Mouse (Mus musculus): ENCODE results near the gene Lmntd1. TPM values are rescaled to one million over a fixed set of nuclear protein-coding genes. Genes with fewer than 3 reads are reported as not detected.
A peak's percentile ranks its signal among the peaks of the same experiment; 100 is the strongest.

The Lmntd1 gene
- polyA plus RNA-seq, 2 experiments, result 0.79 to 0.88 TPM

- Histone ChIP-seq H3K27me3 (ENCODE audit: control insufficient read depth, insufficient read depth, low read length) (no peaks in the 10 kb centered on the region), H3K9ac (ENCODE audit: low read depth, low read length, severe bottlenecking) (no peak overlapping the region), H3K4me2 (replicated peaks; ENCODE audit: low read depth, low read length, severe bottlenecking) (no peak overlapping the region), H3K4me3 (replicated peaks; ENCODE audit: low read length) (no peak overlapping the region), H3K27ac (replicated peaks; ENCODE audit: low read depth, low read length) (no peak overlapping the region), H3K36me3 (ENCODE audit: control insufficient read depth, insufficient read depth, low read length) (no peaks in the 10 kb centered on the region), H3K9me3 (ENCODE audit: control insufficient read depth, low read length) (no peaks in the 10 kb centered on the region), H3K4me1 (ENCODE audit: control insufficient read depth, insufficient read depth, low read length) (no peaks in the 10 kb centered on the region)
- 96% methylated on average over 3 of the region's 3 CpGs for WGBS
- DNase-seq (ENCODE audit: low spot score), result no peak
- no peak for ATAC-seq (ENCODE audit: low FRiP score, low read depth)
- no peak for TF ChIP-seq POLR2A (IDR thresholded peaks at IDR 0.05; ENCODE audit: borderline replicate concordance, extremely low read depth, insufficient read depth, insufficient read length)
Measured at GRCm38 (mm10) chr6:145552817-145553216, 61.3 kb downstream of the Lmntd1 start.

- H3K27ac ChIP-seq (replicated peaks; ENCODE audit: low read depth, low read length), result no peak overlapping the region
- no peaks in the 10 kb centered on the region for H3K27me3 ChIP-seq (ENCODE audit: control insufficient read depth, insufficient read depth, low read length)
- DNase-seq (ENCODE audit: low spot score) (no peak), ATAC-seq (ENCODE audit: low FRiP score, low read depth) (no peak)
- H3K9ac ChIP-seq (ENCODE audit: low read depth, low read length, severe bottlenecking), result no peak overlapping the region
- no peak overlapping the region for H3K4me3 ChIP-seq (replicated peaks; ENCODE audit: low read length)
- no peak for TF ChIP-seq POLR2A (IDR thresholded peaks at IDR 0.05; ENCODE audit: borderline replicate concordance, extremely low read depth, insufficient read depth, insufficient read length)
- H3K9me3 ChIP-seq (ENCODE audit: control insufficient read depth, low read length), result no peaks in the 10 kb centered on the region
- no peaks in the 10 kb centered on the region for H3K36me3 ChIP-seq (ENCODE audit: control insufficient read depth, insufficient read depth, low read length)
- no peaks in the 10 kb centered on the region for H3K4me1 ChIP-seq (ENCODE audit: control insufficient read depth, insufficient read depth, low read length)
- H3K4me2 ChIP-seq (replicated peaks; ENCODE audit: low read depth, low read length, severe bottlenecking), result no peak overlapping the region
- WGBS, result 86% methylated on average over 5 of the region's 5 CpGs
Measured at GRCm38 (mm10) chr6:145550993-145551392, 63.1 kb downstream of the Lmntd1 start.

- TF ChIP-seq POLR2A (IDR thresholded peaks at IDR 0.05; ENCODE audit: borderline replicate concordance, extremely low read depth, insufficient read depth, insufficient read length), result no peak
- DNase-seq (ENCODE audit: low spot score) (no peak), ATAC-seq (ENCODE audit: low FRiP score, low read depth) (peak; percentile 50; the same call in 1 of the 2 replicates)
- WGBS, result 14% methylated on average over 13 of the region's 13 CpGs
- no peaks in the 10 kb centered on the region for H3K4me1 ChIP-seq (ENCODE audit: control insufficient read depth, insufficient read depth, low read length)
- H3K4me3 ChIP-seq (replicated peaks; ENCODE audit: low read length), result no peak overlapping the region
- H3K27ac ChIP-seq (replicated peaks; ENCODE audit: low read depth, low read length), result peak overlapping the region; percentile 41; the same call in 1 of the 2 replicates
- H3K9ac ChIP-seq (ENCODE audit: low read depth, low read length, severe bottlenecking), result no peak overlapping the region
- H3K36me3 ChIP-seq (ENCODE audit: control insufficient read depth, insufficient read depth, low read length), result no peaks in the 10 kb centered on the region
- no peak overlapping the region for H3K4me2 ChIP-seq (replicated peaks; ENCODE audit: low read depth, low read length, severe bottlenecking)
- no peaks in the 10 kb centered on the region for H3K27me3 ChIP-seq (ENCODE audit: control insufficient read depth, insufficient read depth, low read length)
- H3K9me3 ChIP-seq (ENCODE audit: control insufficient read depth, low read length), result 0 out of 2 replicates have a peak, but pooled peaks cover 3% of the 10 kb centered on the region
Measured at GRCm38 (mm10) chr6:145545927-145546641, 68.0 kb downstream of the Lmntd1 start.

GRCm38 (mm10) chr6:145544838-145545237, 69.3 kb downstream of the Lmntd1 start:
- Histone ChIP-seq H3K4me3 (replicated peaks; ENCODE audit: low read length) (no peak overlapping the region), H3K4me1 (ENCODE audit: control insufficient read depth, insufficient read depth, low read length) (no peaks in the 10 kb centered on the region), H3K36me3 (ENCODE audit: control insufficient read depth, insufficient read depth, low read length) (no peaks in the 10 kb centered on the region), H3K9me3 (ENCODE audit: control insufficient read depth, low read length) (0 out of 2 replicates have a peak, but pooled peaks cover 3% of the 10 kb centered on the region), H3K9ac (ENCODE audit: low read depth, low read length, severe bottlenecking) (no peak overlapping the region), H3K4me2 (replicated peaks; ENCODE audit: low read depth, low read length, severe bottlenecking) (no peak overlapping the region), H3K27me3 (ENCODE audit: control insufficient read depth, insufficient read depth, low read length) (no peaks in the 10 kb centered on the region), H3K27ac (replicated peaks; ENCODE audit: low read depth, low read length) (no peak overlapping the region)
- ATAC-seq (ENCODE audit: low FRiP score, low read depth) (no peak), DNase-seq (ENCODE audit: low spot score) (no peak)
- 86% methylated on average over 2 of the region's 2 CpGs for WGBS
- no peak for TF ChIP-seq POLR2A (IDR thresholded peaks at IDR 0.05; ENCODE audit: borderline replicate concordance, extremely low read depth, insufficient read depth, insufficient read length)

- Histone ChIP-seq H3K27me3 (ENCODE audit: control insufficient read depth, insufficient read depth, low read length) (no peaks in the 10 kb centered on the region), H3K9ac (ENCODE audit: low read depth, low read length, severe bottlenecking) (no peak overlapping the region), H3K4me1 (ENCODE audit: control insufficient read depth, insufficient read depth, low read length) (no peaks in the 10 kb centered on the region), H3K36me3 (ENCODE audit: control insufficient read depth, insufficient read depth, low read length) (no peaks in the 10 kb centered on the region), H3K4me2 (replicated peaks; ENCODE audit: low read depth, low read length, severe bottlenecking) (no peak overlapping the region), H3K4me3 (replicated peaks; ENCODE audit: low read length) (no peak overlapping the region), H3K9me3 (ENCODE audit: control insufficient read depth, low read length) (0 out of 2 replicates have a peak, but pooled peaks cover 3% of the 10 kb centered on the region), H3K27ac (replicated peaks; ENCODE audit: low read depth, low read length) (no peak overlapping the region)
- DNase-seq (ENCODE audit: low spot score), result no peak
- TF ChIP-seq POLR2A (IDR thresholded peaks at IDR 0.05; ENCODE audit: borderline replicate concordance, extremely low read depth, insufficient read depth, insufficient read length), result no peak
- no peak for ATAC-seq (ENCODE audit: low FRiP score, low read depth)
- 70% methylated on average over 12 of the region's 12 CpGs for WGBS
Measured at GRCm38 (mm10) chr6:145544304-145544703, 69.8 kb downstream of the Lmntd1 start.
